Comparison of ENCODE assay signal across 8 mouse cellular contexts in genomic region chr2:105799840-105800239, GRCm38 (mm10).
DNase-seq lines count a peak whose midpoint lies in the region; ATAC-seq and TF ChIP-seq lines count a peak whose summit lies in the region.

No protein-coding gene starts in this region.

- H3K4me3 ChIP-seq in forebrain, embryonic 16.5 days (replicated peaks; ENCODE audit: low read length): no peak overlapping the region
- H3K4me3 ChIP-seq in forebrain, embryonic 13.5 days: no peak overlapping the region
- H3K4me3 ChIP-seq in lung, embryonic 14.5 days (ENCODE audit: low read depth, low read length): no peak overlapping the region
- H3K4me3 ChIP-seq in liver, postnatal 0 days (ENCODE audit: low read depth, low read length): no peak overlapping the region

- peaks cover 9% of the 10 kb centered on the region for H3K4me1 ChIP-seq in forebrain, embryonic 16.5 days (replicated peaks; ENCODE audit: control insufficient read depth, insufficient read depth, low read length)
- H3K4me1 ChIP-seq in forebrain, embryonic 13.5 days: peaks cover 25% of the 10 kb centered on the region
- H3K4me1 ChIP-seq in lung, embryonic 14.5 days (ENCODE audit: insufficient read depth): no peaks in the 10 kb centered on the region
- H3K4me1 ChIP-seq in liver, postnatal 0 days (ENCODE audit: insufficient read depth): no peaks in the 10 kb centered on the region

- TF ChIP-seq CTCF in lung, embryonic 14.5 days (IDR thresholded peaks at IDR 0.05; ENCODE audit: low read depth): peak; percentile 30
- peak; percentile 53 for TF ChIP-seq CTCF in liver, postnatal 0 days (IDR thresholded peaks at IDR 0.05; ENCODE audit: low read depth)

- H3K4me2 ChIP-seq in forebrain, embryonic 16.5 days (ENCODE audit: low read length): no peak overlapping the region
- no peak overlapping the region for H3K4me2 ChIP-seq in forebrain, embryonic 13.5 days
- H3K4me2 ChIP-seq in lung, embryonic 14.5 days: no peak overlapping the region
- H3K4me2 ChIP-seq in liver, postnatal 0 days (ENCODE audit: low read depth, low read length): no peak overlapping the region

- H3K9me3 ChIP-seq in forebrain, embryonic 16.5 days (ENCODE audit: control insufficient read depth, low read length): no peaks in the 10 kb centered on the region
- no peaks in the 10 kb centered on the region for H3K9me3 ChIP-seq in forebrain, embryonic 13.5 days (replicated peaks)
- no peaks in the 10 kb centered on the region for H3K9me3 ChIP-seq in lung, embryonic 14.5 days (ENCODE audit: low read depth, low read length)
- no peaks in the 10 kb centered on the region for H3K9me3 ChIP-seq in liver, postnatal 0 days (ENCODE audit: low read length)

- WGBS in forebrain, embryonic 16.5 days: 73% methylated on average over 2 of the region's 2 CpGs
- 81% methylated on average over 2 of the region's 2 CpGs for WGBS in forebrain, embryonic 13.5 days
- 81% methylated on average over 2 of the region's 2 CpGs for WGBS in lung, embryonic 14.5 days
- 76% methylated on average over 2 of the region's 2 CpGs for WGBS in liver, postnatal 0 days (ENCODE audit: insufficient replicate concordance)

- no peaks in the 10 kb centered on the region for H3K27me3 ChIP-seq in forebrain, embryonic 16.5 days (replicated peaks; ENCODE audit: control insufficient read depth, insufficient read depth, low read length)
- H3K27me3 ChIP-seq in forebrain, embryonic 13.5 days: no peaks in the 10 kb centered on the region
- no peaks in the 10 kb centered on the region for H3K27me3 ChIP-seq in lung, embryonic 14.5 days (ENCODE audit: insufficient read depth, low read length)
- H3K27me3 ChIP-seq in liver, postnatal 0 days (ENCODE audit: insufficient read depth, low read length): no peaks in the 10 kb centered on the region

- H3K36me3 ChIP-seq in forebrain, embryonic 16.5 days (ENCODE audit: control insufficient read depth, insufficient read depth): no peaks in the 10 kb centered on the region
- no peaks in the 10 kb centered on the region for H3K36me3 ChIP-seq in forebrain, embryonic 13.5 days (ENCODE audit: poor library complexity, severe bottlenecking)
- H3K36me3 ChIP-seq in lung, embryonic 14.5 days (ENCODE audit: insufficient read depth): no peaks in the 10 kb centered on the region
- H3K36me3 ChIP-seq in liver, postnatal 0 days (replicated peaks; ENCODE audit: insufficient read depth, low read length): no peaks in the 10 kb centered on the region

- no peak for TF ChIP-seq EP300 in liver, postnatal 0 days (IDR thresholded peaks at IDR 0.05; ENCODE audit: low read depth)

- no peak for DNase-seq in lung, embryonic 14.5 days
- DNase-seq in lung, adult 18-20 months: no peak
- peak; percentile 87 for DNase-seq in cerebellum, adult 11-12 months
- DNase-seq in liver, postnatal 0 days: peak; percentile 18
- DNase-seq in adrenal gland, adult (ENCODE audit: inconsistent age in 2 of 2, low spot score in 1 of 2): no peak
- no peak for DNase-seq in frontal cortex, adult 2 months (ENCODE audit: extremely low spot score in 1 of 2, low spot score in 1 of 2)

- peak; percentile 36; the same call in 1 of the 2 replicates for ATAC-seq in forebrain, embryonic 16.5 days
- no peak for ATAC-seq in forebrain, embryonic 13.5 days
- ATAC-seq in lung, embryonic 14.5 days (ENCODE audit: insufficient read depth): no peak
- no peak for ATAC-seq in liver, postnatal 0 days

- H3K27ac ChIP-seq in forebrain, embryonic 16.5 days (ENCODE audit: low read length): no peak overlapping the region
- H3K27ac ChIP-seq in forebrain, embryonic 13.5 days: no peak overlapping the region
- no peak overlapping the region for H3K27ac ChIP-seq in lung, embryonic 14.5 days (ENCODE audit: low read depth)
- no peak overlapping the region for H3K27ac ChIP-seq in liver, postnatal 0 days (ENCODE audit: low read depth)

- H3K9ac ChIP-seq in forebrain, embryonic 16.5 days (replicated peaks; ENCODE audit: low read depth, low read length): no peak overlapping the region
- no peak overlapping the region for H3K9ac ChIP-seq in forebrain, embryonic 13.5 days
- H3K9ac ChIP-seq in lung, embryonic 14.5 days: no peak overlapping the region
- no peak overlapping the region for H3K9ac ChIP-seq in liver, postnatal 0 days (replicated peaks)

Comparison
In these comparisons a context has a peak if more than half of its experiments do, and no peak if none do; other contexts are left out.
1. DNase-seq: peak in cerebellum, adult 11-12 months (single experiment) and liver, postnatal 0 days (single experiment); none in lung, embryonic 14.5 days (single experiment), lung, adult 18-20 months (0 of 2), adrenal gland, adult (0 of 2) and frontal cortex, adult 2 months (0 of 2).